Mouse (Mus musculus) small intestine, adult 2 months (tissue): ENCODE measurements around the gene Cdc42ep2. TPM values are rescaled to one million over a fixed set of nuclear protein-coding genes. Genes with fewer than 3 reads are reported as not detected.

Experiments
- H3K27ac ChIP-seq: fragments of 200-500 bp; 2 replicates; pipeline ENCODE4 v1.5.1; 2012; ENCODE audit warnings: low read depth, low read length, control low read depth, inconsistent platforms; ENCODE audit not compliant: insufficient read depth
- H3K27me3 ChIP-seq: fragments of 200-500 bp; 2 replicates; pipeline ENCODE4 v1.6.1; 2012; ENCODE audit warnings: mild to moderate bottlenecking, moderate library complexity, low read length, inconsistent platforms; ENCODE audit not compliant: control insufficient read depth, insufficient read depth
- H3K36me3 ChIP-seq: fragments of 200-500 bp; 2 replicates; pipeline ENCODE4 v1.6.1; 2012; ENCODE audit warnings: mild to moderate bottlenecking, low read length, control low read depth, inconsistent platforms; ENCODE audit not compliant: control insufficient read depth, insufficient read depth
- H3K4me1 ChIP-seq: fragments of 200-500 bp; 2 replicates; pipeline ENCODE4 v1.6.1; 2012; ENCODE audit warnings: low read length, inconsistent platforms, mixed read lengths; ENCODE audit not compliant: control insufficient read depth, insufficient read depth, insufficient read length
- H3K4me3 ChIP-seq: fragments of 200-500 bp; 2 replicates; pipeline ENCODE4 v1.5.1; 2012; ENCODE audit warnings: low read depth, mild to moderate bottlenecking, control low read depth, inconsistent platforms, low read length, moderate library complexity
- CTCF ChIP-seq: fragments of 200-500 bp; IDR thresholded peaks from 2 replicates; pipeline ENCODE4 v1.5.1; 2012; ENCODE audit warnings: low read depth, mild to moderate bottlenecking, control low read depth, inconsistent platforms, low read length, moderate library complexity, mixed read lengths; ENCODE audit not compliant: insufficient replicate concordance, insufficient read length; ENCODE audit errors: extremely low read depth
- POLR2A ChIP-seq: fragments of 200-500 bp; IDR thresholded peaks from 2 replicates; pipeline ENCODE4 v1.6.1; 2012; ENCODE audit warnings: low read depth, mild to moderate bottlenecking, control low read depth, inconsistent platforms, low read length, moderate library complexity
- WGBS: fragments of 180-500 bp; shearing (Covaris S2); methylation state at CpG from one replicate; pipeline ENCODE4 v1.1.7; 2018; 5-methylcytosine and 5-hydroxymethylcytosine counted together
- polyA plus RNA-seq: library from polyadenylated mRNA; depleted of rRNA; stranded (reverse); fragments of >200 nt; gene quantifications from 2 replicates; pipeline ENCODE4 v1.2.3, GENCODE M21; 2012

Gene Cdc42ep2
- polyA plus RNA-seq, 1 experiment: 30.6 TPM

- no peak overlapping the region for H3K27ac ChIP-seq
- 81% methylated on average over 7 of the region's 7 CpGs for WGBS
- H3K27me3 ChIP-seq: no peaks in the 10 kb centered on the region
- peaks cover 22% of the 10 kb centered on the region for H3K36me3 ChIP-seq
- no peak overlapping the region for H3K4me3 ChIP-seq
- peaks cover 44% of the 10 kb centered on the region for H3K4me1 ChIP-seq
- no peak for TF ChIP-seq CTCF
- TF ChIP-seq POLR2A: no peak
These were observed 18.0 kb upstream of the Cdc42ep2 start for GRCm38 (mm10) chr19:5942581-5942980.

- no peak for TF ChIP-seq POLR2A
- TF ChIP-seq CTCF: no peak
- H3K27ac ChIP-seq: peak overlapping the region; percentile 28; the same call in 1 of the 2 replicates
- H3K27me3 ChIP-seq: no peaks in the 10 kb centered on the region
- WGBS: 89% methylated on average over 10 of the region's 10 CpGs
- peaks cover 15% of the 10 kb centered on the region for H3K36me3 ChIP-seq
- peaks cover 39% of the 10 kb centered on the region for H3K4me1 ChIP-seq
- no peak overlapping the region for H3K4me3 ChIP-seq
These were observed 16.0 kb upstream of the Cdc42ep2 start for GRCm38 (mm10) chr19:5940656-5941055.

GRCm38 (mm10) chr19:5940173-5940572 lies 15.6 kb upstream of the Cdc42ep2 start:
- WGBS: 47% methylated on average over 4 of the region's 4 CpGs

DNA sequence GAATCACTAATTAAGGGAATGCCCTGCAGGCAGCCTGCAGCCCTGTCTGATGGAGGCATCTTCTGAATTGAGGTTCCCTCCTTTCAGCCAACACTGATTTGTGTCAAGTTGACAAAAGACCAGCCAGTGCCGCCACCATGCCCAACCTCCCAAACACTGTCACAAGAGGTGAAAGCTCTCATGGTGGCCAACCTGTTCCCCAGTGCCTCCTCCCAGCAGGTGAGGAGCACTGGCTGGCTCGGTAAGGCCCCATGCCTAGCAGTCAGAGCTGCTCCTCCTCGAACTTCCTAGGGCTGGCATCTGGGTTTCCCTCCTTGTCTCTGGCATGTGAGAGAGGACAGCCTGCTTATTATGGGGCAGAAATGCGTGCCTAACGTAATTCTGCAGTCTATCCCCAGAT lies 15.1 kb upstream of the Cdc42ep2 start:
- Histone ChIP-seq H3K4me3 (no peak overlapping the region), H3K27ac (no peak overlapping the region), H3K27me3 (no peaks in the 10 kb centered on the region), H3K36me3 (peaks cover 15% of the 10 kb centered on the region), H3K4me1 (peaks cover 37% of the 10 kb centered on the region)
- 87% methylated on average over 5 of the region's 5 CpGs for WGBS
- no peak for TF ChIP-seq CTCF
- no peak for TF ChIP-seq POLR2A

More at GRCm38 (mm10) chr19:5940173-5940572, 15.6 kb upstream of the Cdc42ep2 start:
- Histone ChIP-seq H3K27me3 (no peaks in the 10 kb centered on the region), H3K4me3 (no peak overlapping the region), H3K36me3 (peaks cover 15% of the 10 kb centered on the region), H3K27ac (no peak overlapping the region), H3K4me1 (peaks cover 39% of the 10 kb centered on the region)
- TF ChIP-seq CTCF (no peak), POLR2A (no peak)

GRCm38 (mm10) chr19:5938516-5938915 lies 13.9 kb upstream of the Cdc42ep2 start:
- peaks cover 36% of the 10 kb centered on the region for H3K4me1 ChIP-seq
- H3K36me3 ChIP-seq: peaks cover 15% of the 10 kb centered on the region
- H3K27me3 ChIP-seq: no peaks in the 10 kb centered on the region
- WGBS: 45% methylated on average over 6 of the region's 6 CpGs
- H3K27ac ChIP-seq: no peak overlapping the region
- no peak for TF ChIP-seq CTCF
- no peak for TF ChIP-seq POLR2A
- no peak overlapping the region for H3K4me3 ChIP-seq

- Histone ChIP-seq H3K4me3 (no peak overlapping the region), H3K36me3 (peaks cover 15% of the 10 kb centered on the region), H3K27ac (no peak overlapping the region), H3K4me1 (peaks cover 36% of the 10 kb centered on the region), H3K27me3 (no peaks in the 10 kb centered on the region)
- TF ChIP-seq CTCF (no peak), POLR2A (no peak)
- whole genome bisulfite sequencing: 20% methylated on average over 14 of the region's 14 CpGs
These were observed 13.3 kb upstream of the Cdc42ep2 start for GRCm38 (mm10) chr19:5937836-5938406.

GRCm38 (mm10) chr19:5937095-5937835 lies 12.6 kb upstream of the Cdc42ep2 start:
- 79% methylated on average over 21 of the region's 21 CpGs for WGBS
- peaks cover 36% of the 10 kb centered on the region for H3K4me1 ChIP-seq
- peaks cover 11% of the 10 kb centered on the region for H3K36me3 ChIP-seq
- TF ChIP-seq POLR2A: no peak
- no peak for TF ChIP-seq CTCF
- H3K27ac ChIP-seq: no peak overlapping the region
- H3K4me3 ChIP-seq: no peak overlapping the region
- H3K27me3 ChIP-seq: no peaks in the 10 kb centered on the region

GRCm38 (mm10) chr19:5935691-5936090 lies 11.1 kb upstream of the Cdc42ep2 start:
- peak overlapping the region; percentile 11; the same call in 1 of the 2 replicates for H3K27ac ChIP-seq
- no peak overlapping the region for H3K4me3 ChIP-seq
- no peaks in the 10 kb centered on the region for H3K36me3 ChIP-seq
- H3K27me3 ChIP-seq: no peaks in the 10 kb centered on the region
- WGBS: 48% methylated on average over 5 of the region's 5 CpGs
- peaks cover 39% of the 10 kb centered on the region for H3K4me1 ChIP-seq
- TF ChIP-seq POLR2A: no peak
- TF ChIP-seq CTCF: no peak
